Mouse (Mus musculus) left cerebral cortex, postnatal 36 days (tissue): ENCODE measurements at regions not wholly inside any gene's neighbourhood (a gene's known extent, or its start where the extent isn't known, plus 50 kb on each side); places are given as distances from the start of the nearest gene placed in this dataset.
A peak's percentile ranks its signal among the peaks of the same experiment; 100 is the strongest.

ENCODE experiments used
- DNase-seq, 2 experiments: peaks; one replicate each; pipeline ENCODE4 v3.0.0; 2021 to 2022; ENCODE audit warnings: low spot score in 2 of 2, mixed read lengths in 1 of 2
- intact Hi-C: fragments of 180-260 bp; cut with DNase I; formaldehyde crosslinking; loops from one replicate; pipeline ENCODE4 v1.15.1; 2025

- intact Hi-C loops: loop anchor here (5.0 kb wide), 1 partner anchor 1400 kb away; no protein-coding TSS in a partner anchor
- DNase-seq: peak; percentile 41 to 55
Observed at GRCm38 (mm10) chr4:79052723-79053122, 841.0 kb upstream of the Ptprd start.
